Mouse (Mus musculus) midbrain, postnatal 0 days (tissue): ENCODE measurements around the gene Kif20b. TPM values are rescaled to one million over a fixed set of nuclear protein-coding genes. Genes with fewer than 3 reads are reported as not detected.

Source experiments
- ATAC-seq: fragments of 200-750 bp; cut with Nextera tagmentation; 2 replicates; pipeline ENCODE4 v1.8.0; 2017; ENCODE audit warnings: moderate number of reproducible peaks, mild to moderate bottlenecking, moderate TSS enrichment, moderate library complexity; ENCODE audit not compliant: low FRiP score
- DNase-seq: peaks from one replicate; pipeline ENCODE4 v3.0.0-alpha.2; 2015; ENCODE audit warnings: low spot score
- H3K27ac ChIP-seq: fragments of 300-500 bp; sonication (generic); 2 replicates; pipeline ENCODE4 v1.5.1; 2014; ENCODE audit warnings: low read depth, mild to moderate bottlenecking, low read length, mixed read lengths
- H3K27me3 ChIP-seq: fragments of 300-500 bp; sonication (generic); 2 replicates; pipeline ENCODE4 v1.6.1; 2014; ENCODE audit warnings: low read length, control low read depth, mixed read lengths; ENCODE audit not compliant: insufficient read depth
- H3K36me3 ChIP-seq: fragments of 300-500 bp; sonication (generic); 2 replicates; pipeline ENCODE4 v1.6.1; 2014; ENCODE audit warnings: low read length, control low read depth, mixed read lengths; ENCODE audit not compliant: insufficient read depth
- H3K4me1 ChIP-seq: fragments of 300-500 bp; sonication (generic); 2 replicates; pipeline ENCODE4 v1.6.1; 2014; ENCODE audit warnings: mild to moderate bottlenecking, control low read depth, antibody characterized with exemption, low read length, mixed read lengths; ENCODE audit not compliant: insufficient read depth
- H3K4me2 ChIP-seq: fragments of 300-500 bp; sonication (generic); 2 replicates; pipeline ENCODE4 v1.6.1; 2014; ENCODE audit warnings: low read depth, mild to moderate bottlenecking, low read length, mixed read lengths; ENCODE audit not compliant: poor library complexity, severe bottlenecking
- H3K4me3 ChIP-seq: fragments of 300-500 bp; sonication (generic); 2 replicates; pipeline ENCODE4 v1.5.1; 2014; ENCODE audit warnings: low read depth, mild to moderate bottlenecking, low read length, moderate library complexity
- H3K9ac ChIP-seq: fragments of 300-500 bp; sonication (generic); replicated peaks from 2 replicates; pipeline ENCODE4 v1.6.1; 2014; ENCODE audit warnings: mild to moderate bottlenecking, low read length, moderate library complexity, mixed read lengths; ENCODE audit not compliant: poor library complexity, severe bottlenecking
- H3K9me3 ChIP-seq: fragments of 300-500 bp; sonication (generic); 2 replicates; pipeline ENCODE4 v1.6.1; 2016; ENCODE audit warnings: low read length, control low read depth
- CTCF ChIP-seq: IDR thresholded peaks from 2 replicates; pipeline ENCODE4 v1.5.1; 2016; ENCODE audit warnings: antibody characterized with exemption, mild to moderate bottlenecking
- WGBS: fragments of 180-500 bp; shearing (Covaris S2); extraction: QIAGEN DNeasy Blood & Tissue Kit; methylation state at CpG from one replicate; pipeline ENCODE4 v1.1.7; 2014; 5-methylcytosine and 5-hydroxymethylcytosine counted together
- polyA plus RNA-seq: library from polyadenylated mRNA; unstranded; fragments of >200 nt; fragmentation: Nextera tagmentation; extraction: Ambion mirVana; gene quantifications from 2 replicates; pipeline ENCODE4 v1.2.1, GENCODE M21; 2015
- total RNA-seq: library from RNA; depleted of rRNA; stranded (reverse); fragments of >200 nt; gene quantifications from 2 replicates; pipeline ENCODE4 v1.2.3, GENCODE M21; 2014

The Kif20b gene
- total and polyA plus RNA-seq, 2 experiments from 2014 or later = 3.9 to 11.3 TPM

DNA sequence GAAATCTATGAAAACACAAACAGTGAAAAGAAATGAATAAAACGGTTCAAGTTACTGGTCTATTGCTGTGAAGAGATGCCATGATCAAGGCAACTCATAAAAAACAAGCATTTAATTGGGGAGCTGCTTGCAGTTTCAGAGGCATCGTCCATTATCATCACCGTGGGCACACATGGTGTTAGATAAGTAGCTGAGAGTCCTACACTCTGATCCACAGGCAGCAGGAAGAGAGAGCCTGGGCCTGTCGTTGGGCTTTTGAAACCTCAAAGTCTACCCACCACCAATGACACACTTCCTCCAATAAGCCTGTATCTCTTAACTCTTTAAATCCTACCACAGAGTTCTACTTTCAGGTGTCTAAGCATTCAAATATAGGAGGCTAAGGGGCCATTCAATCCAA lies 27.1 kb upstream of the Kif20b start:
- ATAC-seq = no peak
- Histone ChIP-seq H3K36me3 (no peaks in the 10 kb centered on the region), H3K9ac (no peak overlapping the region), H3K4me2 (no peak overlapping the region), H3K27ac (no peak overlapping the region), H3K9me3 (no peaks in the 10 kb centered on the region), H3K4me3 (no peak overlapping the region), H3K4me1 (no peaks in the 10 kb centered on the region), H3K27me3 (no peaks in the 10 kb centered on the region)
- no peak for DNase-seq
- TF ChIP-seq CTCF = no peak
- 90% methylated on average over 4 of the region's 4 CpGs for WGBS

GRCm38 (mm10) chr19:34897082-34897965 lies 24.8 kb upstream of the Kif20b start:
- Histone ChIP-seq H3K27ac (no peak overlapping the region), H3K9me3 (no peaks in the 10 kb centered on the region), H3K27me3 (no peaks in the 10 kb centered on the region), H3K36me3 (no peaks in the 10 kb centered on the region), H3K9ac (no peak overlapping the region), H3K4me3 (no peak overlapping the region), H3K4me2 (no peak overlapping the region), H3K4me1 (no peaks in the 10 kb centered on the region)
- no peak for ATAC-seq
- no peak for TF ChIP-seq CTCF
- 92% methylated on average over 15 of the region's 15 CpGs for WGBS
- DNase-seq = no peak

- no peak for ATAC-seq
- Histone ChIP-seq H3K27me3 (no peaks in the 10 kb centered on the region), H3K36me3 (no peaks in the 10 kb centered on the region), H3K4me3 (no peak overlapping the region), H3K4me1 (no peaks in the 10 kb centered on the region), H3K27ac (no peak overlapping the region), H3K9ac (no peak overlapping the region), H3K9me3 (no peaks in the 10 kb centered on the region), H3K4me2 (no peak overlapping the region)
- DNase-seq = no peak
- no peak for TF ChIP-seq CTCF
- WGBS = 91% methylated on average over 4 of the region's 4 CpGs
These were observed 23.2 kb upstream of the Kif20b start for GRCm38 (mm10) chr19:34898941-34899340.

- Histone ChIP-seq H3K27ac (no peak overlapping the region), H3K9ac (no peak overlapping the region), H3K4me1 (no peaks in the 10 kb centered on the region), H3K9me3 (no peaks in the 10 kb centered on the region), H3K4me2 (no peak overlapping the region), H3K4me3 (no peak overlapping the region), H3K36me3 (no peaks in the 10 kb centered on the region), H3K27me3 (no peaks in the 10 kb centered on the region)
- 96% methylated on average over 7 of the region's 7 CpGs for WGBS
- DNase-seq (no peak), ATAC-seq (no peak)
- no peak for TF ChIP-seq CTCF
These were observed 20.9 kb upstream of the Kif20b start for GRCm38 (mm10) chr19:34901266-34901665.

GRCm38 (mm10) chr19:34901735-34902134 lies 20.4 kb upstream of the Kif20b start:
- Histone ChIP-seq H3K27me3 (no peaks in the 10 kb centered on the region), H3K4me2 (no peak overlapping the region), H3K27ac (no peak overlapping the region), H3K36me3 (no peaks in the 10 kb centered on the region), H3K4me3 (no peak overlapping the region), H3K9me3 (no peaks in the 10 kb centered on the region), H3K4me1 (no peaks in the 10 kb centered on the region), H3K9ac (no peak overlapping the region)
- DNase-seq (no peak), ATAC-seq (no peak)
- WGBS = 89% methylated on average over 2 of the region's 2 CpGs
- no peak for TF ChIP-seq CTCF

DNA sequence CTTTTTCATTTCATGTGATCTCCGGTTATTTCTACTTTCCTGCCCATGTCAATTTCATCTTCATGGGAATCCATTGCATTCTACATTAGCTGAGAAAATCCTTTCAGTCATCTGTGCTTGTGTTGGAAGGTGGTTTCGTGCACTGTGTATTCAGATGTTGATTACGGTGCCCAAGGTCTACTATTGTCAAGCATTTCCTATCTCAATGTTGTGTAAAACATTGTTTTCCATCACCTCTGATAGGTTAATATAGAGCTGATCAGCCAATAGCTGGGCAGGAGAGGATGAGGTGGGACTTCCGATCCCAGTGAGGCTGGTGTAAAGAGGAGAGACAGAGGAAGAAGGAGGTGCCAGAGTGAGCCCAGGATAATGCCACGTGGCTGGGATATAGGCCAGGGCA lies 18.1 kb upstream of the Kif20b start:
- no peak for DNase-seq
- 81% methylated on average over 5 of the region's 5 CpGs for WGBS

More for the DNA sequence above, 18.1 kb upstream of the Kif20b start:
- Histone ChIP-seq H3K9me3 (no peaks in the 10 kb centered on the region), H3K4me1 (no peaks in the 10 kb centered on the region), H3K36me3 (no peaks in the 10 kb centered on the region), H3K4me3 (no peak overlapping the region), H3K9ac (no peak overlapping the region), H3K27ac (no peak overlapping the region), H3K27me3 (no peaks in the 10 kb centered on the region), H3K4me2 (no peak overlapping the region)
- TF ChIP-seq CTCF = no peak
- no peak for ATAC-seq
